Mouse (Mus musculus) urinary bladder, postnatal 4 days (tissue): ENCODE results near the gene Mfsd4b4.
"Not testable (repeated sequence)": the region's sequence is repeated elsewhere in the genome, so short reads cannot be mapped to it uniquely, and the experiment has no call there.

ENCODE experiments used
- DNase-seq, 2 experiments: peaks; one replicate each; pipeline ENCODE4 v3.0.0; 2021 to 2022; ENCODE audit warnings: low spot score in 2 of 2

Mfsd4b4 gene

DNA sequence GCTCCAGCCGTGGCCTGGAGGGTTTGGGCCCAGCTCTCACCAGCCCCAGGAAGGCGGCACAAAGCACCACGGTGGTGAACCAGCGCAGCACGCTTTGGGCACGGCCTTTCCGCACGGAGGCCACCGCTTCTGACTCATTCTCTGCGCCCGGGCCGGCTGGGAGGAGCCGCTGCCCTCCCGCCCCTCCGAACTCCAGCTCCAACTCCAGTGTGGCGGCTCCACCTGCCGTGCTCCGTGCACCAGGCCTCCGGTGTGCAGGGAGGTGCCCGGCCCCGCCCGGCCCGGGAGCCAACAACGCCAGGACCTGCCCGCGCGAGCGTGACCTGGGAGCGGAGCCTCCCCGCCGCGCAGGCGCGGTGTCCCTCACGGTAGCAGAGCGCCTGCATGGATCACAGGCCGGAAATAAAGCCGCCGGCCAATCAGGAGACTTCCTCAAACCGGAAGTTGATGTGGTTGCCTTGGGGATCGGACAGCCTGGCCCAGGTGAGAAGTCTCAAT, at the start of gene Mfsd4b4:
Mfsd4b4 (minus strand) TSS at position 365 of the 498 bp plus-strand sequence.
- peak; percentile 81 for DNase-seq

DNA sequence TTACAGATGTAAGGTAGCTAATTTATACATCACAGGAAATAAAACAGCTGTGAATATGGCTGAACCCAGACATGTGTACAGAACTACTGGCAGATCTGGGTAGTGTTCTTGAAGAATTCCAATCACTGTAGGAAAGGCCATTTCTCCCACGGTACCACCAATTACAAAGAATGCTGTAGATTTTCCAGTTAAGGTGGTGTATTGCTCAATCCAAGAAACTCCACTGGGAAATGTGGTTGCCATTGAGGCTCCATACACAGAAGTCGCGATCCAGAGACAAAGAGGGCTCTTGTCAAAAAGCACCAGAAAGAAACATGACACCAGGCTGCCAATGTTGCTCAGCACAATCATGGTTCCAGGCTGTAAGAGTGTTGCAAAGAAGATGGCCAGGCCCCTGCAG, 48.2 kb upstream of the Mfsd4b4 start:
- not testable (repeated sequence) for DNase-seq

- DNase-seq: no peak
Observed at GRCm38 (mm10) chr10:39936553-39936952, 37.5 kb upstream of the Mfsd4b4 start.

DNA sequence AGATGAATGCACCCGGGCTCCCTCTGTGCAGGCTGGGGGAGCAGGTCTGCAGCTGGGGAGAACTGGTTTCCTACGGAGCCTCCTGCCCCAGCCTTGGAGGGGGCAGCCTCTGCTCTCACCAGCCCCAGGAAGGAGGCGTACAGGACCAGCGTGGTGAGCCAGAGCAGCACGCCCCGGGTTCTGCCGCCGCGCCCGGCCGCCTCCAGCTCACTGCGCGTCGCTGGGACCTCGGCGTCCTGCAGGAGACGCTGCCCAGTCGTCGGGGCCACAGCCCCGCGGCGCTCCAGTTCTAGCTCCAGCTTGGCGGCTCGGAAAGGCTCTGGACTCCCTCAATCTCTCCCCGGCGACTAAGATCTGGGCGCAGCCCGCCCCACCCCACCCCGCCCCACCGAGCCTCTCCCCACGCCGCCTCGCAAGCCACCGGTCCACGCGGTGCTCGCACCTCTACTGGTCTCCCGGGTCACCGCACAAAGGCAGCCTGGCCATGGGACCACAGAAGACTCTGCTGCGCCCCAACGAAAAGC, 27.6 kb upstream of the Mfsd4b4 start, which contains the start of gene Mfsd4b2:
Mfsd4b2 (minus strand) TSS at position 308 of the 524 bp plus-strand sequence.
- DNase-seq: no peak

DNA sequence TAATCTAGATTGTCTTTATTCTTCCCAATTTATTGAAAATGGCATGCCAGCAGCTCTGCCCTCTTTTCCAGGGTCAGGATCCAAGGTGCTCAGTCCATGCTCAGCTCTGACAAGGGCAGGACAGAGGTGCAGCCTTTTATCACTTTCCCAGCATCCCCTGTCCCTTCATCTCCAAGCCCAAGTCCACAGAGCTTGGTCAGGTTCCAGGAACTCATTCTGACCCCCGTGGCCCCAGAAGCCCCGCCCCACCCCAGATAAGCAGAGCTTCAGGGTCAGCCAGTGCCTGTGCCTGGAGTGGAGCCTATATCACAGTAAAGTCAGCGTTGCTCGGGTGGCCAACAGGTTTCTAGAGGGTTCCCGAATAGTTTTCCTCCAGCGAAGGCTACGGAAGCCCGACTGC, 25.5 kb upstream of the Mfsd4b4 start:
- not testable (repeated sequence) for DNase-seq

- DNase-seq: no peak
Observed at GRCm38 (mm10) chr10:39912616-39913015, 13.6 kb upstream of the Mfsd4b4 start.

GRCm38 (mm10) chr10:39908768-39909441, 9.9 kb upstream of the Mfsd4b4 start:
- DNase-seq: no peak

DNA sequence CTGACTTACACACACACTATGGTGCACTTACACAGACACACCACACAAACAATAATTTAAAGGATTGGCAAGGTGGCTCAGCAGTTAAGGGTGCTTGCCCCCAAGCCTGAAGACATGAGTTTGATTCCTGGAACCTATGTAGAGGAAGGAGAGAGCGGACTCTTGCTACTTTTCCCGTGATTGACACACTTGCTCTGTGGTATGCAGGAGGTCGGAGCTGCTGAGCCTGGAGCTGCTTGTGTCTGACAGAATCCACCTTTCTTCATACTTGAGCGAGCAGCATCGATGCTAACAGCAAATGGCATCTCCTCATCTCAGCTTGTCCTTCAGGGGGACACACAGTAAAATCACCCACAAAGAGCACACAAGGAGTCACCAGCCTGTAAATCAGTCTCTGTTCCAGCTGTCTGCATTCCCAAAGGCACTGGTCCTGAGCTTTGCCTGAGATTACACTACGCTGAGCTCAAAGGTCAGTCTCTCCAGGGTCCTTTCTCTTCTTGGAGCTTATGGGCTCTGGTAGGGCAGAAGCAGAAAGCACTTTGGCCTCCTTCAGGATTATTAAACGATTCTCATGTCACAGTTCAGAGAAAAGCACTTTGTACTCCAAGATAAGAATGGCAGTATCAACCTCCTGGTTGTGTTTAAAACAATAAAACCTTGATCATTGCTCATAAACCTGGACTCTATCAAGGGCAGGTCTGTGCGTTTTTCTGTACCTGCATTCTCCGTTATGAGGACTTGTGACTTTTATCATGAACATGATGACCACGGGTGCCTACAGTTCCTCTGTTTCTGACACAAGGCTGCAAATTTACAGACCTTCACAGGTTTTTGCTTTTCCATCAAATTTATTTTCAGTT, 8.0 kb upstream of the Mfsd4b4 start:
- DNase-seq: no peak

DNA sequence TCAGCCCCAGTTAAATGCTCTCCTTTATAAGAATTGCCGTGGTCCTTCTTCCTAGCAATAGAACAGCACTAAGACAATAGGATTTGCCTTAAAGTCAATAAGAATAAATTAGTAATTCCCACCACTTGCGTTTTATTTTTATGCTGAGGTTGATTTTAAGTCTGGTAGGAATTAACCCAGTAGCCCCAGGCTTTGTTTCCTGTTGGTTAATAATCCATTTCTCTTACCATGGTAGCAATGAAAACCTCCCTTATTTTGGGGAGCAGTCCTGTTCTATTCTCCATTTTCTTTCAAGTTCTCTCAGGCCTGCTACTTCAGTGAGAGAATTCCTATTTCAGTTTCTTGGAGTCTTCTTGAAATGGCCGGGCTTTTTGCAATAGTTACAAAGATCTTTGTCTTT, 5.2 kb upstream of the Mfsd4b4 start:
- DNase-seq: no peak

DNA sequence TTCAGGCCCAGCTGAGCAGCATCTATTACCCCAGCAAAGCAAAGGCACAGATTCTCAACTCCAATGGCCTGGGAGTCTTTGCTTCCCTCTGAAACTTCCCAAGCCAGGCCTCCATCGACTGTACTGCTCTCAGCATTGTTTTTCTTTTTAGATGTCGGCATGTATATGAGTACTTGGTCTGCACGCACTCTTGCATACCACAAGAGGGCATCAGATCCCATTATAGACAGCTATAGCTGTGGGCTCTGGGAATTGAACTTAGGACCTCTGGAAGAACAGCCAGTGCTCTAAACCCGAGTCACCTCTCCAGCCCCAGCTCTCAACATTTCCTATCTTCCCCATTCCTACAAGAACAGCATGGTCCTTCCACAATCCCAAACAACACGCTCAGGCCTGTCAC, 2.5 kb downstream of the Mfsd4b4 start:
- DNase-seq: no peak

GRCm38 (mm10) chr10:39893702-39894697, 5.0 kb downstream of the Mfsd4b4 start:
- no peak for DNase-seq

DNA sequence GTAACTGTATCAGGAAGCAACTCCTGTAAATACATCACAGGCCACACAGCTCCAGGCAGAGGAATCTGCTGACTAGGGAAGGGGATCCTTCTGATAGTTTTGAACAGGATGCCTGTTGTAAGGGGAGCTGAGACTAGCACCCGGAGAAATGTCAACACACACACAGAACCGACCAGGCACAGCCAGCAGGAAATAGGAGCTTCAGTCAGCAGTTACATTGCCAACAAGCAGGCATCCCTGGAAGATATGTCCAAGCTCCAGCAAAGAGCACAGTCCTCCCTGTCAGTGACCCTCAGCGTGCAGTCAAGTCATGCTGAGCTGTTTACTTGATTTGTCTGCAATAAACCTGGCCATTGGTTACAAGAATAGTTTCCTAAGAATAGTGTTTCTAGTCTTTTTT, 10.4 kb downstream of the Mfsd4b4 start:
- DNase-seq: no peak

- DNase-seq: no peak
Observed at GRCm38 (mm10) chr10:39865509-39865908, 33.5 kb downstream of the Mfsd4b4 start.

GRCm38 (mm10) chr10:39842621-39843020, 56.4 kb downstream of the Mfsd4b4 start:
- no peak for DNase-seq
